Mouse (Mus musculus) natural killer cell, adult 2 months (primary cell): ENCODE results near the gene Osbpl9.

Experiments
- DNase-seq, 2 experiments: peaks; one replicate each; pipeline ENCODE4 v3.0.0; 2022; ENCODE audit warnings: low spot score in 2 of 2

Osbpl9 gene

GRCm38 (mm10) chr4:109134955-109135354 lies 67.1 kb downstream of the Osbpl9 start:
- no peak for DNase-seq

DNA sequence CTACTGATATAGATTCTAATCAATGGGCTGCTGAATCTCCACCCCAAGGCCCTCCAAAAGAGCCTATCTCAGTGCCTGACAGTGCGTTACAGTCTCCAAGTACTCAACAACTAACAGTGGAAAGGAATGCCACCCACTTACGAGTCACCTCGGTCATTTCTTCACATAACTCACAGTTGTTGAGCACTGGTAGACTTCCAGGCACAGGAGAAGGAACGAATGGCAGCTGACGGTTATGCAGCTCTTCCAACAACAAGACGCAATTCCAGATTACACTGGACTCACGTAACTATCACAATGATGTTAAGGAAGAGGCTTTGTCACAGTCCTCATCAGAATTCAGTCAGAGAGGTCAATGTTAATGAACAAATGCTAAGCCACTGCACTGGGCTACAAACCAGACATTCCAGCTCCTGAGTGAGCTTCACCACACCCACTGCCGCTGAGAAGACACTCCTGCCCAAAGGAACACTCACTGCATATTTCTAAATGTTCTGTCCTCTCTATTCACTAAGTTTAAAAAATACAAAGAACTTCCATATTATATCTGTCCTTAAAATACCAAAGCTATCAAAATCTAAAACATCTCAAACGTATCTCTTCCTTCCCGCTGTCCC lies 70.7 kb downstream of the Osbpl9 start:
- DNase-seq: no peak

GRCm38 (mm10) chr4:109128971-109129370 lies 73.1 kb downstream of the Osbpl9 start:
- no peak for DNase-seq

DNA sequence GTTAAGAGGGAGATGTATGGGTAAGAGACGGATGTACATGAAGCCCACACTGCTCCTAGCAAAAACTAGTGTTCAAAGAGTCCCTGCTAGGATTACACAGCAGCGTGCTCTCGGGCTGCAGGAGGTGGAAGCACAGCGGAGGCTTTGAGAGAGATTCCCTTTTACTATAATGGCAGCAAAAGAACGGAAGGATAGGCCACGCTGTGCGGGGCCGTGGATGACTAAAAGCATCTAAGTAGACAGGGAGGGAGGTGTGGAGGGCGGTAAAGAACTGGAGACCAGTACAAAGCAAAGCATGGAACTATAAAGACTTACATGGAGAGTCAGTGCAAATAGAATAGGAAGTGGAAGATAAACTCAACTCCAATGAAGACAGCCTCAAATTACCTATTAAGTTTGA lies 74.1 kb downstream of the Osbpl9 start:
- DNase-seq: no peak

GRCm38 (mm10) chr4:109126834-109127564 lies 75.1 kb downstream of the Osbpl9 start:
- no peak for DNase-seq

- no peak for DNase-seq
Observed at GRCm38 (mm10) chr4:109125746-109126425, 76.2 kb downstream of the Osbpl9 start.

GRCm38 (mm10) chr4:109122830-109123555 lies 79.1 kb downstream of the Osbpl9 start:
- DNase-seq: no peak

DNA sequence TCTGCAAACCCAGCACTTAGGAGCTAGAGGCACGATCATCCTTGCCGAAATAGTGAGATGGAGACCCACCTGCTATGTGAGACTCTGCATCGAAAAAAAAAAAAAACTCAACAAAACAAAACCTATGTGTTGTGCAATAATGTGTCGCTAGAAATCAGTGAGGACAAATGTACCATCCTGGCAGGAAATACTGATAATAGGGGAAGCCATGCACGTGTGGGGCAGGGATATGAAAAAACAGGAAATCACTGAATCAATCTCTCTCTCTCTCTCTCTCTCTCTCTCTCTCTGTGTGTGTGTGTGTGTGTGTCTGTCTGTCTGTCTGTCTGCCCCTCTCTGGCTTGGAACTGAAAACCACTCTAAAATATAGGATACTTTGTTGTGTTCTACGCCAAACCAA lies 81.3 kb downstream of the Osbpl9 start:
- DNase-seq: no peak

DNA sequence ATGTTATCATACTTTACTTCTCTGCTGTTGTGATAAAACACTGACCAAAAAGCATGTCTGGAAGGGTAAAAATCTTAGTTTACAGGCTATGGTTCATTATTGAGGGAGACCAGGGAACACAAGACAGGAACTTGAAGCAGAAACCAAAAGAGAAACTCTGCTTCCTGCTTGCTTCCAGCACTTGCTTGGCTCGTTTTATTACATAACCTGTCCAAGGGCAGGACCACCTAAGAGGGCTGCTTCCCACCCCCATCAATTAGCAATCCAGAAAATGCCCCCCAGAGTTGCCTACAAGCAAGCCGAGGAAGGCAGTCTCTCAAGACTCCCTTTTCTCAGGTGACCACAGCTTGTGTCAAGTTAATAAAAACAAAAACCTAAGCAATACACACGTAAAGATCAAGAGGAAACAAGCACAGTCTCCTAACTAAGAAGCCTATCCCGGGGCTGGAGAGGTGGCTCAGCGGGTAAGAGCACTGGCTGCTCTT lies 82.4 kb downstream of the Osbpl9 start:
- peak in 1 of 2 experiments; percentile 8 for DNase-seq

DNA sequence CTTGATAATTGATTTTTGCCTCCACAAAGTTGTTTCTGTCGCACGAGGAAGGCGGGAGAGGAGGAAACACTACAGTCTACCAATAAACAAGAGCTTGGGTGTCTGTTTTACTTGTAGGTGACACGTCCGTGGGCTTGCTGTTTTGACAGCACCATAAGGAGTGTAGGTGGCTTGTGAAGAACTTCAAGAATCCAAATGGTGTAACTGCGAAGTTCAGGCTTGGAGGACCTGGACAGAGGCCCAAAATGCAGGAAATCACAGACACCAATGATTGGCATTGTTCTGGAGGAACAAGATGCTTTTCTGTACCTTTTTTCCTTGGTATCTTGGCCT lies 83.8 kb downstream of the Osbpl9 start:
- DNase-seq: no peak

DNA sequence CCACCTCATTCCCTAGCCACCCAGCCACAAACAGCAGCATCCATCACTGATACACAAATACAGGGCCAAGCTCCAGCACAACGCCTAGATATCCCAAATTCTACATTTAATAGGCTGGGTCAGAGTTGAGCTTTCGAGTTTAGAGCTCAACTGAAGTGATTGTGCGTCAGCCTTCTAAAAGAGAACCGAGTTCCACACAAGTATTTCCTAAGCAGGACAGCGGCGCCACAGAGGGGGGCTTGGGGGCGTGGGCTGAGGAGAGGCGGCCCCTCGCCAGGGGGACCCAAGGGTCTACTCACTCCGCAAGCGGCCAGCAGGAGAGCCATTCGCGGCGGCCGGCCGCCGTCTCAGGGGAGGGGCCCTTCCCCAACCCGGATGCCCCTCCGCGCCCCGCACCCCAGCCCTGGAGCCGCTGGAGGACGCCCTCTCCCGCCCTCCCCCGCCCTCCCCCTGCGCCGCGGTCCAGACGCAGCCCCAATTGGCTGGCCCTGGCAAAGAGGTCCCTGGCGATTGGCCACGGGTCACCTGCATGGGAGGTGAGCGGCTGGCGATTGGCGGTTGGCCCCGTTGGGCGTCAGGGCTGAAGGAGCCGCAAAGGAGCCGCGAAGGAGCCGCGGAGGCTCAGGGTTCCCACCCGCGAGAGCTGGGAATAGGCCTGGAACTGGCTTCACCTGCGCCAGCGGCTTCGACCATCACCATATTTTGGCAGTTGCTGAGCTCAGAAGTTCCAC lies 84.3 kb downstream of the Osbpl9 start:
- peak; percentile 84 to 89 for DNase-seq

GRCm38 (mm10) chr4:109116938-109117337 lies 85.1 kb downstream of the Osbpl9 start:
- no peak for DNase-seq

- DNase-seq: peak; percentile 25 to 28
Observed at GRCm38 (mm10) chr4:109116494-109116893, 85.6 kb downstream of the Osbpl9 start.

DNA sequence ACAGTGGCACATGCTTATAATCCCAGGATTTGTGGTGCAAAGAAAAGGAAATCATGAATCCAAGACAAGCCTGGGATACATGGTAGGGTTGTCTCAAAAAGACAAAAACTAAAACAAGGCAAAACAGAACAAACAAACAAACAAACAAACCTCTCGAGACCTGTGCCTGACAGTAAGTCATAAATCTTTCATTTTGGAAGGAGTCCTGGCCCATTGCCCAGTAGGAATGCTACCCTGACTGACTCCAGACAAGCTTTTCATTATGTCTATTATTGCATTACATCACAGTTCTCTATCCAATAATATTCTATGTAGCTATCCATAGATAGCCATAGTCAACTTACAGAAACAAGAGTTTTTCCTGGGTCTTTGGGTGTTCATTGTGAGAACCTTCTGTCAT lies 86.3 kb downstream of the Osbpl9 start:
- DNase-seq: no peak

DNA sequence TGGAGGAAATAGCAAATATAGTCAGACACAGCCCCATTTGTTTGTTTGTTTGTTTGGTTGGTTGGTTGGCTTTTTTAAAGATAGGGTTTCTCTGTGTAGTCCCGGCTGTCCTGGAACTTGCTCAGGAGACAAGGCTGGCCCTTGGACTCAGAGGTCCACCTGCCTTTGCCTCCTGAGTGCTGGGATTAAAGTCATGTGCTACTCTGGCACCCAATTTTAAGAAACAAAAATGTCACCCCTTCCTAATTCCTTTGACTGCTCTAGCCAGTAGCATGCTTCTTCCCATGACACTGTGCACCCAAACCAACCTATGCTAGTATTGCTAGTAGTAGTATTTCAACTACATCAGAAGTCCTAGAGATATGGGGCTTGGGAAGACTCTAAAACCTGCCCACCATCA lies 87.8 kb downstream of the Osbpl9 start:
- DNase-seq: no peak

GRCm38 (mm10) chr4:109112915-109113505 lies 89.1 kb downstream of the Osbpl9 start:
- DNase-seq: no peak

GRCm38 (mm10) chr4:109110978-109111377 lies 91.1 kb downstream of the Osbpl9 start:
- no peak for DNase-seq

DNA sequence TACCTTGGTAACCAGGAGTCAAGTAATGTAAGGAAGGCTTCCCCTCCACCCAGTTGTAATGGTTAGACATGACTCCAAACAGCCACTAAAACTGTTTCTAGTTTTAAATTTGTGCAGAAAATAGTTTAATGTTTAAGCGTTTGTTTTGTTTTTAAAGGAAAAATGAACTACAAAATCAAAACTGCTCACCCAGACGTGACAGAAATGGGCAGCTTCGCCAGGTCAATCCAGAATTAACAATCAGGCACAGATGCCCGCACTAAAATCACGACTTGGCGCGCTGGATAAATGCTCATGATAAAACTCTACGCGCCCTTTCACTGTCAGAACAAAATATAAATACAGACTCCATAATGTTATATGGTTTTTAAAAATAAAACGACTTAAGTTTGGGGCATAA lies 92.4 kb downstream of the Osbpl9 start:
- DNase-seq: no peak

- no peak for DNase-seq
Observed at GRCm38 (mm10) chr4:109109012-109109411, 93.1 kb downstream of the Osbpl9 start.

- DNase-seq: no peak
Observed at GRCm38 (mm10) chr4:109106594-109106993, 95.5 kb downstream of the Osbpl9 start.

DNA sequence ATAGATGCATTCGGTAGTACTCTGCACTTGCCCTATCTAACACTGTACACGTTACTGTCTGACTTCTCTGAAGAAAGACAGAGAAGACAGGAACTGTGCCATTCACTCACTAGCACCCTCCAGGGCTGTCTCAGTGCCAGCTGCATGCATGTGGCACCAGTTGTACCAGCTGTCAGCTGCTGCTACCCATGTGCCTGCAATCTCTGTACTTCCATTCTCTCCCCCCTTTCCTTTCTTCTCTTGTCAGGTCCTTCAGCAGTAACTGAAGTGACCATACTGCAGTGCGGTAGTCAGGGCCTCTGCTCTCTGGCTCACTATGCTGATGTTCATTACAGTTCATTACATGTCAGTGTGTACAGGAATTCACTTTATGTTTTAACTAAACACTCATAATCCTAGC lies 96.0 kb downstream of the Osbpl9 start:
- DNase-seq: no peak
